Mouse (Mus musculus): ENCODE results near the gene Hyal3. TPM values are rescaled to one million over a fixed set of nuclear protein-coding genes. Genes with fewer than 3 reads are reported as not detected.
A peak's percentile ranks its signal among the peaks of the same experiment; 100 is the strongest.
"Not testable (repeated sequence)": the region's sequence is repeated elsewhere in the genome, so short reads cannot be mapped to it uniquely, and the experiment has no call there.

Gene Hyal3
- total RNA-seq, 2 experiments from 2014 or later = 1.5 to 2.1 TPM

DNA sequence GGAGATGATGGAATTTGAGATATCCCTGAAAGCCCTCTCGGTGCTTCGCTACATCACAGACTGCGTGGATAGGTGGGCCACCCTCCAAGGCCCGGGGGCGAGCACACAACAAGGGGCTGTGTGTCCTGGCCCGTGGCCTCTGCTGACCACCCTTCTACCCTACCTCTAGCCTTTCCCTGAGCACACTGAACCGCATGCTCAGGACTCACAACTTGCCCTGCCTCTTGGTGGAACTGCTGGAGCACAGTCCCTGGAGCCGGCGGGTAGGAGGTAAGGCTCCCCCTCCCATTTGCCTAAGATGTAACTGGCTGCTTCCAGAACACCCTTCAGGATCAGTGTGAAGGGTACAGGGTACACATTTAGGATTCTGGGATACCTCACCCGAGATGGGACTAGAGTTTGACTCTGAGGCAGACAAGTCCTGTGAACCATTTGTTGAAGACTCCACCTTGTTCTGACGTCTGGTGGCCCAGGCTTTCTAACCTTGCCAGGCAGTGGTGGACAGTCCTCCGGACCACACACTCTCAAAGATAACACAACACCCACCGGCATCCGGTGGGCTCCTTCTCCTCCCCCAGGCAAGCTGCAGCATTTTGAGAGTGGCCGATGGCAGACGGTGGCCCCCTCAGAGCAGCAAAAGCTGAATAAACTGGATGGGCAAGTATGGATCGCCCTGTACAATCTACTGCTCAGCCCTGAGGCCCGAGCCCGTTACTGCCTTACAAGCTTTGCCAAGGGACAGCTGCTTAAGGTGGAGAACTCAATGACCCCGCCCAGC, 31.1 kb upstream of the Hyal3 start:
- DNase-seq = no peak
- intact Hi-C loops (cut with DNase I) = no loop called here

DNA sequence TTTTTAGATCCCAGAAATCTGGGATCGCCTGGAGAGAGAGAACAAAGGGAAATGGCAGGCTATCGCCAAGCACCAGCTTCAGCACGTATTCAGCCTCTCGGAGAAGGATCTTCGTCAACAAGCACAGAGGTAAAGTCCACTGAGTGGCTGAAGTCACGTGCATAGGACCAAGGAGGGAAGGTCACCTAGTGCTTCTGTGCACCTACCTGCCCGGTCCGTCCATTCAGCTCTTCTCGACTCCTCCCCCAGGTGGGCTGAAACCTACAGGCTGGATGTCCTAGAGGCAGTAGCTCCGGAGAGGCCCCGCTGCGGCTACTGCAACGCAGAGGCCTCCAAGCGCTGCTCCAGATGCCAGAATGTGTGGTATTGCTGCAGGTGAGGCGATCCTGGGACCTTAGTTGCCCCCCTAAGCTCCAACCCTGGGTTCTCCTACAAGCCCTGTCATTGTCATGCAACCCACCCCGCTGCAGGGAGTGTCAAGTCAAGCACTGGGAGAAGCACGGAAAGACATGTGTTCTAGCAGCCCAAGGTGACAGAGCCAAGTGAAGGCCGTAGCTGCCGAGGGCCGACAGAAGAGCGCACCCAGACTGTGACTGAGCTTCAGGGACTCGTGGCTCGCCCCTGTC, 30.0 kb upstream of the Hyal3 start:
- DNase-seq = no peak
- intact Hi-C loops (cut with DNase I) = no loop called here

DNA sequence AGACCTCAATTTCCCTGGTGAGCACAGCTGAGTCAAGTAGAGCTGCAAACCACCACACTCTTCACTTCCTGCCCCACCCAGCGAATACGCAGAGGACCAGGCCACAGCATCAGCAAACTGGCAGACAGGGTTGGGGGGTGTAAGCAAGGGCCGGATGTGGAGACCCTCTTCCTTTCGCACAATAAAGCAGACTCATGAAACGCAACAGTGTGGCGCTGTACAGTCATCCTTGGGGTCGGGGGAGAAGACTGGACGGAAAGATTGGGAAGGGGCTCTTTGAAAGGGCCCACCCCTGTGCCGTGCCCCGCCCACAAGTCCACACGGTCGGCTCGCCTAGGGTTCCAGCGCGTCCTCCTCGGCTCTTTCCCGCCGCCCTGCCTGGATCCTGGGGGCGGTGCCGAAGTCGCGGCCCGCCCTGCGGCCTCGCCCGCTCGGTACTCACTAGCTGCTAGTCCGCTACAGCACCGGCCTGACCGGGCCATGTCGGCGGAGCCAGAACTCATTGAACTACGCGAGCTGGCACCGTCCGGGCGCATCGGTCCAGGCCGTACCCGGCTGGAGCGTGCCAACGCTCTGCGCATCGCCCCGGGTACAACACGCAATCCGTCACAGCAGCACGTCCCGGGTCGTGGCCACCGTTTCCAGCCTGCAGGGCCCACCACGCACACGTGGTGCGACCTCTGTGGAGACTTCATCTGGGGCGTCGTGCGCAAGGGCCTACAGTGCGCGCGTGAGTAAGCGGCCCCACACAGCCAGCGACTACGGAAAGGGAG, 29.3 kb upstream of the Hyal3 start, which contains the start of gene Rassf1:
TSS of gene Rassf1 (plus strand) at position 439 of the 773 bp plus-strand sequence.
- intact Hi-C loops (cut with DNase I) = no loop called here

GRCm38 (mm10) chr9:107551890-107552355, 28.7 kb upstream of the Hyal3 start:
- intact Hi-C loops (cut with DNase I) = no loop called here
- no peak for DNase-seq

More for the DNA sequence above, 29.3 kb upstream of the Hyal3 start, which contains the start of gene Rassf1:
- DNase-seq = no peak

DNA sequence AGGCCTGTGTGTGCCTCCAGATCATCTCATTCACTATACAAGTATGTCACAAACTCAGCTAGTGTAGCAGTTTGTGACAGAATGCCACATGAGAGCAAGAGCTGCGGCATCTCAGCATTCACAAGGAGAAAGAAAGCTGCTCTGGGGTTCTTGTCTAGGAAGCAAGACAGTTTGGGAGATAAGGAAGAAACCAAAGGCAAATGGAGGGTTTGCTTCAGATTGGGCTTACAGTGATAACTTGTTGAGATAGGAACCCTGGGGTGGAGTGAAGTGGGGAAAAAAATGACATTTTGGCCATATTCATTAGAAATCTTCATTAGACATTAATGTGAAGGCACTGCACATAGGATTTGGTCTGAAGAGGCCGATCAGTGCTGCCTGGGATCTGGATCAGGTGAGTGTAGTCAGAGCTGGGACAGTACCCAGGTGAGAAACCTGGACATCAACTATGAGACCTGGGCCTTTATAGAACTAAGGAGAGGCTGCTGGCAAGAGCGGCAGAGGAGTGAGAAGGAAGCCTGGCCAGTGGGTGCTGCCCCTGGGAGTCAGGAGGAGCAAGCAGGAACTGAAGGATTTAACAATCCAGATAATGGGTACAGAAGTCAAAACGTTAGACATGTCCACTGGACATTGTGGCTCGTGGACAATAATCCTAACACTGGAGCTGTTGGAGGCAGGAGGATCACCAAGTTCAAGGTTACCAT, 27.8 kb upstream of the Hyal3 start:
- DNase-seq = no peak
- intact Hi-C loops (cut with DNase I) = no loop called here

- peak; percentile 38 for DNase-seq
- intact Hi-C loops (cut with DNase I) = no loop called here
Measured at GRCm38 (mm10) chr9:107553541-107554318, 26.9 kb upstream of the Hyal3 start.

DNA sequence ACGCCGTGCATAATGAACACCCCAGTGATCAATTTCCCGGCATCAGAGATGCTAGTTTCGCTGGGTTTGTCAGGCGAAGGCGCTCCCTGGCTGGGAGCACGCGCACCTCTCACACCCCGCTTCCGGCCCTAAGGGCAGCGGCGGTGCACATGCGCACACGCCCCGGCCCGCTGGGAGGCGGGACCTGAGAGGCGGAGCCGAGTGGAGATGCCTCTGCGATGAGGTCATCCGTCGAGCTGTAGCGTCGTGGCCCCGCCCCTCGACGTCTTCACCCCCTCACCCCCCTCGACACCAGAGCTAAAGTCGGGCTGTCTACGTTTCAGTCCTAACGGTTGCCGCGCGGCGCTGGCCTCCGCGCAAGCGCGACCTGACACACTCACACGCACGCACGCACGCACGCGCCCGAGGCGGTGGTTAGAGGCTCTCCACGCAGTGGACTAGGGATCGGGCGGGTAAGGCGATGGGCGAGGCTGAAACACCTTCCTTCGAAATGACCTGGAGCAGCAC, 26.2 kb upstream of the Hyal3 start:
- intact Hi-C loops (cut with DNase I) = no loop called here
- DNase-seq = peak; percentile 98

GRCm38 (mm10) chr9:107555031-107555457, 25.6 kb upstream of the Hyal3 start:
- peak; percentile 45 for DNase-seq
- intact Hi-C loops (cut with DNase I) = no loop called here

DNA sequence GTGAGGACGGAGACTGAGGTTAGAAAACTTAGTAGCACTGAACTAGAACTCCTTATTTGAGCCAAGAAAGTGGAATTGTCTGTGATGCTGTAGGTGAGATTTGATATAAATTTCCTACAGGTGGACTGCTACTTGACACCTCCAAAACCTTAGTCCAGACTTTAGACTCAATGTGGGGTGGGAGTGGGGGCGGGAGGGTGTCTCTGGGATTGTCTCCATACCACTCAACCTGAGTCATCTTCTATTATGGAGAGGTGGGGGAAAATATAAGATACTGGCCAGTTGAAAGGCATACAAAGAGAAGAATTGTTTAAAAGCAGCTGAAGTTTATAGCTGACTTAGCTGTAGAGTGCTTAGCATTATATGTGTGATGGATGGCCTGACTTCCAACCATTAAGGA, 24.9 kb upstream of the Hyal3 start:
- DNase-seq = no peak

GRCm38 (mm10) chr9:107556346-107556745, 24.3 kb upstream of the Hyal3 start:
- intact Hi-C loops (cut with DNase I) = no loop called here

More for the DNA sequence above, 24.9 kb upstream of the Hyal3 start:
- intact Hi-C loops (cut with DNase I) = no loop called here

GRCm38 (mm10) chr9:107563029-107563581, 17.5 kb upstream of the Hyal3 start, which contains the start of gene Tusc2:
Tusc2 (plus strand) TSS chr9:107563255.
- intact Hi-C loops (cut with DNase I) = no loop called here
- DNase-seq = peak; percentile 92

More at GRCm38 (mm10) chr9:107556346-107556745, 24.3 kb upstream of the Hyal3 start:
- no peak for DNase-seq

DNA sequence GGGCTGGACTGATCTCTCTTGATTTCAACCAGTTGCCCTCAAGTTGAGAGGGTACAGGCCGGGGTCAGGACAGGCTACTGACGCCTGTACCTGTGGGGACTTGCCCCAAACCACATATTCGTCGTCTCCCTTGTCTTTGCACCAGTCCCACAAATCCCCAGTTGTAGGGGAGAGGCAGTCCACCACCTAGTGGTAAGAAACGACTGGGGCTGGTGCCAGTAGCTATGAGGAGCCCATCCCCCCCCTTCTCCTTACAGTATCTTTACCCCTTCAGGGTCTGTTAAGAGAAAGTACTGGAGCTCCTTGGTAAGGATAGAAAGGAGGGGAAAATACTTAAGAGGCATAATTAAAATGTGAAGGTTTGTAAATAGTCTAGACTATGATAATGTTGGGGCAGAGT, 15.1 kb upstream of the Hyal3 start:
- DNase-seq; intact Hi-C loops (cut with DNase I): not testable (repeated sequence)

- DNase-seq = peak; percentile 79
- intact Hi-C loops (cut with DNase I) = no loop called here
Measured at GRCm38 (mm10) chr9:107566041-107566709, 14.4 kb upstream of the Hyal3 start.

DNA sequence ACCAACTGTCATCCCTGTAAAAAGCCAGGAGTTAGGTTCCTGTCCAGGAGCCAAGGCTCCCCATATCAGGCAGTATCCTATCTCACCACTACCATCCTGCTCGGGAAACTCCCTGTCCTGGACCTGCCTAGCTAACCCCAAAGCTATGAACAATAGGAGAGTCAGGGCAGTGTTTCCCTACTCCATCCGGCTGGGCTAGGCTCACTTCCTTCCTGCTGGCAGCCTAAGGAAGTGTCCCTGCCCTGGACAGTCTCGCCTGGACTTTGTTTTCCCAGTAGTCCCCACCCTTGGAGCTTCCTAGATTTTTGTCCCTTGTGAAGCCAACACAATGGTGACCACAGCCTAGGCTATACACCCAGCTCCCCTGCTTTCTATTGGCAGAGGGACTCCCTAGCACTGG, 13.8 kb upstream of the Hyal3 start:
- no peak for DNase-seq
- intact Hi-C loops (cut with DNase I) = no loop called here

- intact Hi-C loops (cut with DNase I) = no loop called here
Measured at GRCm38 (mm10) chr9:107567702-107568319, 12.8 kb upstream of the Hyal3 start, which contains the start of gene Hyal2. Hyal2 (plus strand) TSS chr9:107567945.

DNA sequence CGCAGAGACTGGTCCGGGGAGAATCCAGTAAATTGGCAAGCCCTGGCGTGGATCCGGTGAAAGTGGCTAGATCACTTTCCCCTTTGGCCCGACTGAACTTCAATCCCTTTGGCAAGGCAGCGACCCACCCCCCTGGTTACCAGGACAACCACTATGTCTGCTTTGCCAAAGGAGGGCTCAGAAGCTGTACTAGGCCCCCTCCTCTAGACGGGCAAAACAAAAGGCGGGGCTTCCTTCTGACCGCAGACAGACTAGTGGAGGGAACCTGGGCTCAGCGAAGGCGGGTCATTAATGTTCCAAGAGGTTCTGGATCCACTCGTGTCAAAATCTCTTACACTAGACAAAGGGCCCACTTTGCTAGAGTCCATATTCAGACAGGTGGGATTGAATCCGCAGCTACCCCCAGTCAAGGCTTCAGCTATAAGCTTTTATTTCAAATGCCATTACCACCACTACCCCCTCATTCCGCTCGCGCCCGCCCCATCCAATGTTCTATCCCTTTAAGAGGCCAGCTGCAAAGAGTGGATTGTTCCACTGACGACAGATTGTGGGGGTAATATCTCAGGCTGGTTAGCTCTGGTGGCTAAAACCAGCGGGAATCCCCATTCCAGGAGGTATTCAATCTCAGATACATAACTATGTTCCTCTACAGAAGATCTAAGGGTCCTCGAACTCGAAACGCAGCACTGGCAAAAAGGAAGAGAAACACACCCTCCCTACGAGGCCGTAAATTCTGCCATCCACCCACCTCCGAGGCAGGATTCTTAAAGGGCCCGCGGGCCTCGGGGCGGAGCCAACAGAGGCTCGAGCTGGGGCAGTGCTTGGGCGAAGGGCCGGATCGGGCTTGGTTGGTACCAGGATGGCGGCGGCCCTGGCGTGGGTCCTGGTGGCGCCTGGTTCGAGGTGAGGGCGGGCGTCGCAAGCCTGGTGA, 12.0 kb upstream of the Hyal3 start:
- peak; percentile 89 for DNase-seq
- intact Hi-C loops (cut with DNase I) = no loop called here

More at GRCm38 (mm10) chr9:107567702-107568319, 12.8 kb upstream of the Hyal3 start, which contains the start of gene Hyal2:
- DNase-seq = no peak

GRCm38 (mm10) chr9:107569270-107569669, 11.3 kb upstream of the Hyal3 start:
- intact Hi-C loops (cut with DNase I) = no loop called here
- no peak for DNase-seq

Data from left cerebral cortex, postnatal 4 days (tissue).